Mouse (Mus musculus) lung, embryonic 14.5 days (tissue): ENCODE results near the gene Hmmr. TPM values are rescaled to one million over a fixed set of nuclear protein-coding genes. Genes with fewer than 3 reads are reported as not detected.

Source experiments
- ATAC-seq: fragments of 200-750 bp; cut with Nextera tagmentation; 2 replicates; pipeline ENCODE4 v1.8.0; 2017; ENCODE audit warnings: mild to moderate bottlenecking, moderate TSS enrichment, moderate library complexity; ENCODE audit not compliant: insufficient read depth
- DNase-seq: peaks from one replicate; pipeline ENCODE4 v3.0.0-alpha.2; 2015
- H3K27ac ChIP-seq: fragments of 300-500 bp; sonication (generic); 2 replicates; pipeline ENCODE4 v1.5.1; 2014; ENCODE audit warnings: low read depth, mild to moderate bottlenecking, moderate library complexity
- H3K27me3 ChIP-seq: fragments of 300-500 bp; sonication (generic); 2 replicates; pipeline ENCODE4 v1.6.1; 2014; ENCODE audit warnings: low read length, control low read depth; ENCODE audit not compliant: insufficient read depth
- H3K36me3 ChIP-seq: fragments of 300-500 bp; sonication (generic); 2 replicates; pipeline ENCODE4 v1.6.1; 2014; ENCODE audit warnings: control low read depth; ENCODE audit not compliant: insufficient read depth
- H3K4me1 ChIP-seq: fragments of 300-500 bp; sonication (generic); 2 replicates; pipeline ENCODE4 v1.6.1; 2014; ENCODE audit warnings: antibody characterized with exemption, control low read depth; ENCODE audit not compliant: insufficient read depth
- H3K4me2 ChIP-seq: fragments of 300-500 bp; sonication (generic); 2 replicates; pipeline ENCODE4 v1.6.1; 2014; ENCODE audit warnings: mild to moderate bottlenecking
- H3K4me3 ChIP-seq: fragments of 300-500 bp; sonication (generic); 2 replicates; pipeline ENCODE4 v1.5.1; 2014; ENCODE audit warnings: low read depth, low read length
- H3K9ac ChIP-seq: fragments of 300-500 bp; sonication (generic); 2 replicates; pipeline ENCODE4 v1.6.1; 2014
- H3K9me3 ChIP-seq: fragments of 300-500 bp; sonication (generic); 2 replicates; pipeline ENCODE4 v1.6.1; 2016; ENCODE audit warnings: low read depth, low read length, control low read depth
- CTCF ChIP-seq: IDR thresholded peaks from 2 replicates; pipeline ENCODE4 v1.5.1; 2016; ENCODE audit warnings: antibody characterized with exemption, low read depth
- WGBS: fragments of 180-500 bp; shearing (Covaris S2); extraction: QIAGEN DNeasy Blood & Tissue Kit; methylation state at CpG from one replicate; pipeline ENCODE4 v1.1.7; 2014; 5-methylcytosine and 5-hydroxymethylcytosine counted together
- polyA plus RNA-seq: library from polyadenylated mRNA; unstranded; fragments of >200 nt; fragmentation: Nextera tagmentation; extraction: Ambion mirVana; gene quantifications from 2 replicates; pipeline ENCODE4 v1.2.1, GENCODE M21; 2014

The Hmmr gene
- polyA plus RNA-seq, 1 experiment from 2014 or later: 63.7 TPM

DNA sequence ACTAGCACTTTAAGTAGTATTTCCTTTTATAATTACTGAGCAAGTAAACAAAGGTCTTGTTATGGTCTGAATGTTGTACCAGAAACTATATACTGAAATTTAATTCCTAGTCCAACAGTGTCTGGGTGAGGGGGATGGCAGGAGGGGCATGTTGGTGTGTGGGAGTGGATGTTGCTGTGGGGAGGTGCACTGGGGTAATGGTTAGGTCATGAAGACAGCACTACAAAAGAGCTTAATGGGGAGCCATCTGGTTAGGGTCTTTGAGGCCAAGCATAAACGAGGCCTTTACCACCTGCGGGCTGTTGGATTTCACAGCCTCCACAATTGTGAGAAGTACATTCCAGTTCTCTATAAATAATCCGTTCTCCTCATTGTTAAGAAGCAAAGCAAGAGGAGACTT lies 49.9 kb downstream of the Hmmr start:
- Histone ChIP-seq H3K4me1 (no peaks in the 10 kb centered on the region), H3K36me3 (peaks cover 87% of the 10 kb centered on the region), H3K9me3 (no peaks in the 10 kb centered on the region), H3K27ac (no peak overlapping the region), H3K9ac (no peak overlapping the region), H3K4me2 (no peak overlapping the region), H3K4me3 (no peak overlapping the region), H3K27me3 (no peaks in the 10 kb centered on the region)
- TF ChIP-seq CTCF: no peak
- ATAC-seq (no peak), DNase-seq (no peak)
- WGBS: 84% methylated on average over 3 of the region's 3 CpGs

DNA sequence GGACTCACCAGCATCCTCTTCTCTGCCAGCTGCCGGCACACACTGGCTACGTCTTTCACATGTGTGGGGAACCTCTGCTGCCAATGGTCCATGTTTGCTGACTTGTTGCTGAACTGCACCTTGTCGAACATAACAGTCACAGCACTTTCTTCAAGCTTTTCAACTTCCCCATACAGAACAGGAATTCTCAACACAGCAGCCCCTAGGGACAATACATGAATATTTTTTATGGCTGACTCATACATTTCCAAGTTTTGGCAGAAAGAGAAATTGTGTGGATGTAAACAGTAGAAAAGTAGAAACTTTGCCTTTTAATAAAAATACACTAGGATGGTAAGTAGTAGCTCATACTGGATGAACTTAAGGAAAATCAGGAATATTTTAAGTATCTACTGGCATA lies 50.8 kb downstream of the Hmmr start:
- DNase-seq (no peak), ATAC-seq (no peak)
- no peak for TF ChIP-seq CTCF
- no peak overlapping the region for H3K9ac ChIP-seq
- peaks cover 93% of the 10 kb centered on the region for H3K36me3 ChIP-seq
- WGBS: 90% methylated on average over 3 of the region's 3 CpGs
- H3K9me3 ChIP-seq: peaks cover 2% of the 10 kb centered on the region; the same call in 1 of the 2 replicates
- no peak overlapping the region for H3K4me3 ChIP-seq
- H3K4me1 ChIP-seq: no peaks in the 10 kb centered on the region
- H3K4me2 ChIP-seq: no peak overlapping the region
- no peak overlapping the region for H3K27ac ChIP-seq
- H3K27me3 ChIP-seq: no peaks in the 10 kb centered on the region

DNA sequence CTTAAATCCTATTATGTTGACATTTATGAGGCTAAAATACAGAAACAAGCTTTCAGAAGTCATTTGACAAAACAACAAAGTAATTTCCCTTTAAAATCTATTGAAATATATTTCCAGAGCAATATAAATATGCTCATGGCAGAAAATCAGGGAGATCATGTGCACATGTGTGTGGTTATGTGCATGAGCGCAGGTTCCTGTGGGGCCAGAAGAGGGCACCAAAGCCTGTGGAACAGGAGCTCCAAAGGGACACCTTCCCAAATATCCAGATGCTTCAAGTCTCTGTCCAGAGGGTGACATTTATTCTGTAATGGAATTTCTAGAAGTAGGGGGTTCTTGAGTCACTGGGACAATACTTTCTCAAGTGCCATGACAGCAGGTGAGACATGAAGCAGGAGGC lies 56.1 kb downstream of the Hmmr start:
- Histone ChIP-seq H3K27ac (no peak overlapping the region), H3K9ac (no peak overlapping the region), H3K4me1 (no peaks in the 10 kb centered on the region), H3K4me2 (no peak overlapping the region), H3K4me3 (no peak overlapping the region), H3K36me3 (peaks cover 48% of the 10 kb centered on the region), H3K9me3 (peaks cover 5% of the 10 kb centered on the region; the same call in 1 of the 2 replicates), H3K27me3 (no peaks in the 10 kb centered on the region)
- DNase-seq (peak; percentile 19), ATAC-seq (no peak)
- WGBS: 97% methylated on average over 1 of the region's 1 CpGs
- peak; percentile 37 for TF ChIP-seq CTCF

DNA sequence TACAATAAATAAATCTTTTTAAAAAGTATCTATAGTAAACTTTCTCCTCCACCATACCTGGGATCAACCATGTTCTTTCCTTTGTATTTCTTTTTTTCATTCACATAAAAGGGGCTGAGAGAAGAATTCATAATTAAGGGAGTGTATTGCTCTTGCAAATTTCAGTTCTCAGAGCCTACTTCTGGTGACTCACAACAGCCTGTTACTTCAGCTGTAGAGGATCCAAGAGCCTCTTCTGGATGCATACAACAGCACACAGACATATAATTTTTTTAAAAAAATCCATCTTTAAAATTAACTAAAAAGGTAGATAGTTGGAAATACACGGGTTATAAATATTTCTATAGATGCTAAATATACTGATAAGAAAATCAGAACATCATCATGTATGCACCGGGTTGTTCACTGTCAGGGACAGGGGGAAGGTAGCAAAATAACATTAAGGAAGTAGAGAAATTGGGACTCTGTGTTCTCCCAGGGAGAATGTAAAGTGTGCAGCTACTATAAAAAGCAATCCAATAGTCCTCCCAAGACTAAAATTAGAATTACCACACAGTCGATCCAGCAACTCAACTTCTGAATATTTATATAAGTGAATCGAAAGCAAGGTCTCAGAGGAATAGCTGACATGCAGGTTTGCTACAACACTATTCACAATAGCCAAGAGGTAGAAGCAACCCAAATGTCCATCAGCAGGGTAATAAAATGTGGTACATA lies 58.0 kb downstream of the Hmmr start:
- Histone ChIP-seq H3K9ac (no peak overlapping the region), H3K9me3 (peaks cover 5% of the 10 kb centered on the region; the same call in 1 of the 2 replicates), H3K4me3 (no peak overlapping the region), H3K36me3 (peaks cover 31% of the 10 kb centered on the region), H3K27me3 (no peaks in the 10 kb centered on the region), H3K4me2 (no peak overlapping the region), H3K4me1 (no peaks in the 10 kb centered on the region), H3K27ac (no peak overlapping the region)
- ATAC-seq (no peak), DNase-seq (no peak)
- no peak for TF ChIP-seq CTCF
- WGBS: 78% methylated on average over 4 of the region's 4 CpGs

Other genes starting within 250 kb of the Hmmr start
- 85.1 and 93.4 TPM in 2 replicates for gene Mat2b, start 38.2 kb downstream of the Hmmr start, polyA plus RNA-seq
- 167 and 172 TPM in 2 replicates for gene Nudcd2, start 245 bp upstream of the Hmmr start, polyA plus RNA-seq
- 35.8 and 42.0 TPM in 2 replicates for gene Ccng1, start 21.9 kb upstream of the Hmmr start, polyA plus RNA-seq